Mouse (Mus musculus): ENCODE measurements around the gene Kremen1. TPM values are rescaled to one million over a fixed set of nuclear protein-coding genes. Genes with fewer than 3 reads are reported as not detected.

Kremen1 gene
- polyA plus RNA-seq, 1 experiment from 2014 or later, result 18.1 TPM

GRCm38 (mm10) chr11:5283987-5284386 is 22.6 kb upstream of the Kremen1 start:
- H3K9me3 ChIP-seq, result no peaks in the 10 kb centered on the region
- H3K4me1 ChIP-seq, result no peaks in the 10 kb centered on the region
- no peak overlapping the region for H3K27ac ChIP-seq
- H3K36me3 ChIP-seq, result peaks cover 68% of the 10 kb centered on the region
- no peak overlapping the region for H3K4me2 ChIP-seq
- WGBS, result 90% methylated on average over 2 of the region's 2 CpGs
- no peak overlapping the region for H3K4me3 ChIP-seq
- no peaks in the 10 kb centered on the region for H3K27me3 ChIP-seq
- no peak for ATAC-seq (ENCODE audit: borderline replicate concordance, extremely low read depth, low FRiP score, low TSS enrichment)
- no peak overlapping the region for H3K9ac ChIP-seq

- no peak overlapping the region for H3K27ac ChIP-seq
- whole genome bisulfite sequencing, result 82% methylated on average over 7 of the region's 7 CpGs
- no peaks in the 10 kb centered on the region for H3K9me3 ChIP-seq
- H3K4me2 ChIP-seq, result no peak overlapping the region
- H3K27me3 ChIP-seq, result no peaks in the 10 kb centered on the region
- ATAC-seq (ENCODE audit: borderline replicate concordance, extremely low read depth, low FRiP score, low TSS enrichment), result no peak
- no peak overlapping the region for H3K9ac ChIP-seq
- no peak overlapping the region for H3K4me3 ChIP-seq
- peaks cover 48% of the 10 kb centered on the region for H3K36me3 ChIP-seq
- no peaks in the 10 kb centered on the region for H3K4me1 ChIP-seq
Measured at GRCm38 (mm10) chr11:5280932-5281331, 19.6 kb upstream of the Kremen1 start.

GRCm38 (mm10) chr11:5278463-5278862 is 17.1 kb upstream of the Kremen1 start:
- Histone ChIP-seq H3K9ac (no peak overlapping the region), H3K27ac (no peak overlapping the region), H3K4me1 (no peaks in the 10 kb centered on the region), H3K36me3 (peaks cover 30% of the 10 kb centered on the region), H3K27me3 (no peaks in the 10 kb centered on the region), H3K4me2 (no peak overlapping the region), H3K4me3 (no peak overlapping the region), H3K9me3 (no peaks in the 10 kb centered on the region)
- ATAC-seq (ENCODE audit: borderline replicate concordance, extremely low read depth, low FRiP score, low TSS enrichment), result no peak
- 82% methylated on average over 2 of the region's 2 CpGs for WGBS

DNA sequence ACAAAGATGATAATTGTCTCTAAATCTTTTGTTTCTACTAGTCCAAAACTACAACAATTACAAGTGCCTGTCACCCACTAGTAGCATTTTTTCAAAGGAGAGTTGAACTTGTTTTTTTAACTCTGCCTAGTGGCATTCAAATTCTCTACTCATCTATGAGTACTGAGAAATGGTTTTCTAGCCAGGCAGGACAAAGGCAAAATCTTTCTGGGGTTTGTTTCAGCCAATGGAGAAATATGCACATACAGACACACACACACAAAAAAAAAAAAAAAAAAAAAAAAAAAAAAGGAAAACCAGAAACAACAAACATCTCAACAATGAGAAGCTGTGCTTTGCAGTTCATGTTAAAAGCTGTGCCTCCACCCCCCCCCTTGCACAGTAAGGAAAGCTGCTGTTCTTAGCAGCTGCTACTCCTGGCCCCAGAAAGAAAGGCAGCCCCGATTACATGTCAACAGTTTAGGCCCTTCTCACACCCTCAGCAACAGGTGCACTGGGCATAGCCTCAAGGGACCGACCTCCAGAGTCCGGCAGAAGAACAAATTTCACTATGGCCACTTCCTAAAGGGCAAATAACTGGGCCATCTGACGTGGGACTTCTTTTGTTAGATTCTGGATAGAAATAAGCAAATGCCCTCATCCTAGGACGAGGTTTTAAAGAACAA is 16.1 kb upstream of the Kremen1 start:
- no peak for ATAC-seq (ENCODE audit: borderline replicate concordance, extremely low read depth, low FRiP score, low TSS enrichment)
- no peak overlapping the region for H3K27ac ChIP-seq
- no peaks in the 10 kb centered on the region for H3K27me3 ChIP-seq
- H3K9me3 ChIP-seq, result no peaks in the 10 kb centered on the region
- H3K4me3 ChIP-seq, result no peak overlapping the region
- 76% methylated on average over 5 of the region's 5 CpGs for WGBS
- no peaks in the 10 kb centered on the region for H3K4me1 ChIP-seq
- H3K9ac ChIP-seq, result no peak overlapping the region
- H3K36me3 ChIP-seq, result peaks cover 23% of the 10 kb centered on the region
- H3K4me2 ChIP-seq, result no peak overlapping the region

GRCm38 (mm10) chr11:5275216-5275615 is 13.9 kb upstream of the Kremen1 start:
- WGBS, result 73% methylated on average over 4 of the region's 4 CpGs
- ATAC-seq (ENCODE audit: borderline replicate concordance, extremely low read depth, low FRiP score, low TSS enrichment), result no peak
- Histone ChIP-seq H3K27me3 (no peaks in the 10 kb centered on the region), H3K9me3 (no peaks in the 10 kb centered on the region), H3K4me3 (no peak overlapping the region), H3K27ac (no peak overlapping the region), H3K36me3 (0 out of 2 replicates have a peak, but pooled peaks cover 3% of the 10 kb centered on the region), H3K4me1 (no peaks in the 10 kb centered on the region), H3K4me2 (no peak overlapping the region), H3K9ac (no peak overlapping the region)

GRCm38 (mm10) chr11:5272536-5273234 is 11.3 kb upstream of the Kremen1 start:
- no peaks in the 10 kb centered on the region for H3K4me1 ChIP-seq
- no peak overlapping the region for H3K9ac ChIP-seq
- H3K9me3 ChIP-seq, result no peaks in the 10 kb centered on the region
- ATAC-seq (ENCODE audit: borderline replicate concordance, extremely low read depth, low FRiP score, low TSS enrichment), result no peak
- H3K4me2 ChIP-seq, result no peak overlapping the region
- 69% methylated on average over 9 of the region's 9 CpGs for WGBS
- H3K27ac ChIP-seq, result no peak overlapping the region
- H3K36me3 ChIP-seq, result no peaks in the 10 kb centered on the region
- no peaks in the 10 kb centered on the region for H3K27me3 ChIP-seq
- H3K4me3 ChIP-seq, result no peak overlapping the region

DNA sequence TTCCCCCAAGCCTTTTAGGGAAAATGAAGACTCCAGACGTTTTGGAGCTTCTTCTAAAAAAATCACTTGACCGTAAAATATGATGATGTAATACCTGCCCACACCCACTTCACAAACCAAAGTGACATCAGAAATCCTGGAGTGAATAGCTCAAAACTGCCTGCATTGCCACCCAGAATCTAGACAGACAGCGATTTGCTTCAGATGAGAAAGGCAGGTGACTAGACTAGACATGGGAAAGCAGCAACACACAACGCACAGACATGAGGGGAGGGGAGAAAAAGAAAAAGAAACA is 10.7 kb upstream of the Kremen1 start:
- Histone ChIP-seq H3K4me3 (no peak overlapping the region), H3K9me3 (no peaks in the 10 kb centered on the region), H3K4me2 (no peak overlapping the region), H3K36me3 (no peaks in the 10 kb centered on the region), H3K27me3 (no peaks in the 10 kb centered on the region), H3K9ac (no peak overlapping the region), H3K27ac (no peak overlapping the region), H3K4me1 (no peaks in the 10 kb centered on the region)
- ATAC-seq (ENCODE audit: borderline replicate concordance, extremely low read depth, low FRiP score, low TSS enrichment), result no peak
- 67% methylated on average over 4 of the region's 4 CpGs for WGBS

DNA sequence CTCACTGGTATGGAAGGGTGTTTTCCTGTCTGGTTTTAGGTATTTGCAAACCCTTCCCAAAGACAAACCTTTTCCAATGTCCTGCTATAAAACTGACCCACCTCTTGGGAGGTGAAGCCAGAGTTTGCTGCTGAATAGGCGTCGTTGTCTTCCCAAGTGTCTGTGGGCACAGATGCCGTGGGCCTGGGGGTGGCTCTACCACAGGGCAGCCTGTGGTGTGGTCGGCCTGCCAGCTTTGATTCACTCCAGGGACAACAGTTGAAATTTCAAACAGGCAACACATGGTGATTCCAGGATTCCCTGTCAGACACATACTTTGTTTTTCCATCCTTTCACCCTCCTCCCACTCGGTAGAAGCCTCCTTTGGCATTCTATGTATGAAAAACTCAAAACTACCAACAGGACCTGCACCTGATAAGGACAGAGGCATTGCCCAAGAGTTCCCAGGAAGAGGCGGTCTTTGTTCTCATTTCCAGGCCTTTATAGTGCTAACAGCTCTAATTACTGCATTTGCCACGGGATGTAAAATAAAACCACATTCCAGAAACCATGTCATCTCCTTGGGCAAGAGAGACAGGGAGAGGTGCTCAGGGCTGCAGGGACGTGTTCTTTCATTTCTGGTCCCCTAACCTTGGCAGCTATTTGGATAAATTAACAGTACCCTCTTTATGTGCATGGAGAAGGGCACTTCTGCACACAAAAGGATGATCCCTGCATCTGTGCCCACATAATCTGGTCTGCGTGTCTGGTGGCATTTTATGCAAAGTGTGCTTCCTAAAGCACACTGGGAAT is 10.1 kb upstream of the Kremen1 start:
- no peak overlapping the region for H3K4me3 ChIP-seq
- H3K27ac ChIP-seq, result no peak overlapping the region
- H3K9me3 ChIP-seq, result no peaks in the 10 kb centered on the region
- H3K4me2 ChIP-seq, result no peak overlapping the region
- no peaks in the 10 kb centered on the region for H3K4me1 ChIP-seq
- no peaks in the 10 kb centered on the region for H3K27me3 ChIP-seq
- WGBS, result 57% methylated on average over 9 of the region's 9 CpGs
- H3K9ac ChIP-seq, result no peak overlapping the region
- no peaks in the 10 kb centered on the region for H3K36me3 ChIP-seq
- no peak for ATAC-seq (ENCODE audit: borderline replicate concordance, extremely low read depth, low FRiP score, low TSS enrichment)

DNA sequence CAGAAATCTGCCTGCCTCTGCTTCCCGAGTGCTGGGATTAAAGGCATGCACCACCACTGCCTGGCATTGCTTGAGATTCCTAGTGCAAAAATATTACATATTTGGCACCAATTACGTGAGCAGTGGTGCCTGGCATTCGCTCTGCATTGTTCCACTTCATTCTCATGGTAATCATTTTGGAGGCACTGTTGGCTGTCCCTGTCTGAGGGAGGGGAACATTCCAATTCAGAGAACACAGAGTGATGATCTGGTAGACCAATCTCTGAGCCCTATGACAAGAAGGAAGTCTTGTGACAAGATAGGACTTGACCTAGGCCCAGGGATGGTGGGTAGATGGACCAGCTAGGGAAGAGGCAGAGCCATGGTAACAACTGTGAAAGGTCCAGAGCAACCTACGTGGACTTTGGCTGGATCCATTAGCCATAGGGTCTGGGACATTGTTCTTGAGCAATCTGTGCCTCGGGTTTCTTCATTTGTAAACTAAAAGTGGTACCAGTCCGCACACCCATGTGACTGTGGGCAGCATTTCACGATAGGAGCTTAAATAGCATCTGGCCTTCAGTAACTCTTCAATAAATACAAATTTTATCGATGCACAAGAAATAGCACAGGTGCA is 8.6 kb upstream of the Kremen1 start:
- ATAC-seq (ENCODE audit: borderline replicate concordance, extremely low read depth, low FRiP score, low TSS enrichment), result no peak
- H3K9ac ChIP-seq, result no peak overlapping the region
- WGBS, result 87% methylated on average over 8 of the region's 8 CpGs

GRCm38 (mm10) chr11:5265764-5266163 is 4.4 kb upstream of the Kremen1 start:
- H3K9ac ChIP-seq, result no peak overlapping the region
- no peak overlapping the region for H3K4me3 ChIP-seq
- no peak for ATAC-seq (ENCODE audit: borderline replicate concordance, extremely low read depth, low FRiP score, low TSS enrichment)
- no peaks in the 10 kb centered on the region for H3K9me3 ChIP-seq
- no peaks in the 10 kb centered on the region for H3K27me3 ChIP-seq
- H3K36me3 ChIP-seq, result no peaks in the 10 kb centered on the region
- no peak overlapping the region for H3K4me2 ChIP-seq
- H3K27ac ChIP-seq, result no peak overlapping the region
- WGBS, result 77% methylated on average over 8 of the region's 8 CpGs
- peaks cover 2% of the 10 kb centered on the region; the same call in 1 of the 2 replicates for H3K4me1 ChIP-seq

More for the DNA sequence above, 8.6 kb upstream of the Kremen1 start:
- H3K4me1 ChIP-seq, result no peaks in the 10 kb centered on the region
- H3K9me3 ChIP-seq, result no peaks in the 10 kb centered on the region
- H3K4me2 ChIP-seq, result no peak overlapping the region
- H3K4me3 ChIP-seq, result no peak overlapping the region
- H3K27ac ChIP-seq, result no peak overlapping the region
- H3K36me3 ChIP-seq, result no peaks in the 10 kb centered on the region
- no peaks in the 10 kb centered on the region for H3K27me3 ChIP-seq

- no peak overlapping the region for H3K9ac ChIP-seq
- H3K9me3 ChIP-seq, result no peaks in the 10 kb centered on the region
- no peak overlapping the region for H3K4me3 ChIP-seq
- 51% methylated on average over 26 of the region's 26 CpGs for WGBS
- no peaks in the 10 kb centered on the region for H3K36me3 ChIP-seq
- H3K4me1 ChIP-seq, result peaks cover 11% of the 10 kb centered on the region; the same call in 1 of the 2 replicates
- peak overlapping the region; percentile 74 for H3K27ac ChIP-seq
- no peaks in the 10 kb centered on the region for H3K27me3 ChIP-seq
- H3K4me2 ChIP-seq, result no peak overlapping the region
- no peak for ATAC-seq (ENCODE audit: borderline replicate concordance, extremely low read depth, low FRiP score, low TSS enrichment)
Measured at GRCm38 (mm10) chr11:5263078-5263730, 1.8 kb upstream of the Kremen1 start.
